Mouse (Mus musculus) ES-E14 (cell line): ENCODE results near the gene Gnas.

Experiments
- CHD2 ChIP-seq: IDR thresholded peaks from 2 replicates; pipeline ENCODE4 v1.6.1; 2014; ENCODE audit warnings: mild to moderate bottlenecking, low read depth, low read length, inconsistent platforms
- HCFC1 ChIP-seq: IDR thresholded peaks from 2 replicates; pipeline ENCODE4 v1.6.1; 2012; ENCODE audit warnings: low read length, inconsistent platforms, borderline replicate concordance; ENCODE audit not compliant: insufficient read depth
- MAFK ChIP-seq: IDR thresholded peaks from 2 replicates; pipeline ENCODE4 v1.6.1; 2014; ENCODE audit warnings: mild to moderate bottlenecking, low read depth, low read length, inconsistent platforms; ENCODE audit not compliant: insufficient read depth
- ZC3H11A ChIP-seq: IDR thresholded peaks from 2 replicates; pipeline ENCODE4 v1.6.1; 2012; ENCODE audit warnings: low read depth, mild to moderate bottlenecking, inconsistent platforms, low read length, borderline replicate concordance
- ZNF384 ChIP-seq: IDR thresholded peaks from 2 replicates; pipeline ENCODE4 v1.6.1; 2012; ENCODE audit warnings: low read depth, low read length, inconsistent platforms

DNA sequence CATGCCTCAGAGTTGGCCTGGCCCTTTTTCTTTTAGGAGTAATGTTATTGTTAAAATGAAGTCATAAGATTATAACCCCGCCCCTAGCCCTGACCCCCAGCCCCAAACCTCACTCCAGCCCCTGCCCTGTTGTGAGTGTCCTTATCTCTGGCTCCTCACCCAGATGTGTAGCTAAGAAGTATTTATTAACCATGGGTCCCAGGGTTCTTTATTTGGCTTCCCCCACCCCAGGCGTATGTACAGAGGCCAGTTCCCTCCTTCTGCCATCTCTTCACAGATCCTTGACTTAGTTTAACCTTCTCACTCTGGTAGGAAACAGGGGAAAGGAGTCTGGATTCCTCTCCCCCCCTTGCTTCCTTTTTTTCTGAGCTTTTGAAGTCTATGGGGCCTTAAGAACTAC lies 28.5 kb downstream of the Gnas start:
- TF ChIP-seq ZC3H11A (no peak), HCFC1 (no peak), MAFK (no peak), CHD2 (no peak), ZNF384 (no peak)
